Mouse (Mus musculus) liver, adult 2 months (tissue): ENCODE measurements at regions not wholly inside any gene's neighbourhood (a gene's known extent, or its start where the extent isn't known, plus 50 kb on each side); places are given as distances from the start of the nearest gene placed in this dataset.

Experiments used
- CTCF ChIP-seq: fragments of 200-500 bp; IDR thresholded peaks from 2 replicates; pipeline ENCODE4 v1.5.1; 2011; ENCODE audit warnings: low read depth, low read length, control low read depth
- POLR2A ChIP-seq: fragments of 200-500 bp; IDR thresholded peaks from 2 replicates; pipeline ENCODE4 v1.6.1; 2011; ENCODE audit warnings: low read length, control low read depth; ENCODE audit not compliant: insufficient read depth; ENCODE audit errors: extremely low read depth

DNA sequence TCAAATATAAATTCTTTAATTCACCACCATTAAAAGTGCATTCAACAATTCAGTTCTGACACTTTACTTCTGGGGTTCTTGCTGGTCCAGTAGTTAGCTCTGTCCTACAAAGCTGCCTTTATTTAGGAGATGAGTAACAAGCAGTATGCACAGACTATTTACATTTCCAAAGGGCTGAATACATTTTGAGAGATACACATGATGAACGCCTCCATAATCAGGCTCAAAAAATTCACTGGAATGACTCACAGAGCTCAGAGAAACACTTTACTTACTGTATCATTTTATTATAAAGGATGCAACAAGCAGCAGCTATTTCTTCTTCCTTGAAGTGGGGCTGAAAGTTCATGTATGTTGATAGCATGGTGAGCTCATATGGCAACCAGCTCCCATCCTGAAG, 336.6 kb upstream of the Frg1 start:
- no peak for TF ChIP-seq CTCF
- TF ChIP-seq POLR2A: no peak
